Mouse (Mus musculus) intestine, embryonic 15.5 days (tissue): ENCODE data around the gene Prox2. TPM values are rescaled to one million over a fixed set of nuclear protein-coding genes. Genes with fewer than 3 reads are reported as not detected.

Experiments used
- ATAC-seq: fragments of 200-750 bp; cut with Nextera tagmentation; 2 replicates; pipeline ENCODE4 v1.8.0; 2017; ENCODE audit warnings: moderate TSS enrichment, moderate library complexity
- H3K27ac ChIP-seq: fragments of 300-500 bp; sonication (generic); 2 replicates; pipeline ENCODE4 v1.5.1; 2015; ENCODE audit warnings: mild to moderate bottlenecking, inconsistent platforms
- H3K27me3 ChIP-seq: fragments of 300-500 bp; sonication (generic); replicated peaks from 2 replicates; pipeline ENCODE4 v1.6.1; 2015; ENCODE audit warnings: inconsistent platforms
- H3K36me3 ChIP-seq: fragments of 300-500 bp; sonication (generic); 2 replicates; pipeline ENCODE4 v1.6.1; 2015; ENCODE audit warnings: inconsistent platforms
- H3K4me1 ChIP-seq: fragments of 300-500 bp; sonication (generic); replicated peaks from 2 replicates; pipeline ENCODE4 v1.6.1; 2015; ENCODE audit warnings: inconsistent platforms
- H3K4me2 ChIP-seq: fragments of 300-500 bp; sonication (generic); replicated peaks from 2 replicates; pipeline ENCODE4 v1.6.1; 2015; ENCODE audit warnings: mild to moderate bottlenecking, inconsistent platforms
- H3K4me3 ChIP-seq: fragments of 300-500 bp; sonication (generic); replicated peaks from 2 replicates; pipeline ENCODE4 v1.5.1; 2015; ENCODE audit warnings: inconsistent platforms
- H3K9ac ChIP-seq: fragments of 300-500 bp; sonication (generic); 2 replicates; pipeline ENCODE4 v1.6.1; 2015; ENCODE audit warnings: inconsistent platforms
- H3K9me3 ChIP-seq: fragments of 300-500 bp; sonication (generic); 2 replicates; pipeline ENCODE4 v1.6.1; 2016; ENCODE audit warnings: inconsistent platforms
- WGBS: fragments of 180-500 bp; shearing (Covaris S2); methylation state at CpG from one replicate; pipeline ENCODE4 v1.1.7; 2015; 5-methylcytosine and 5-hydroxymethylcytosine counted together
- polyA plus RNA-seq: library from polyadenylated mRNA; unstranded; fragments of >200 nt; fragmentation: Nextera tagmentation; extraction: Ambion mirVana; gene quantifications from 2 replicates; pipeline ENCODE4 v1.2.1, GENCODE M21; 2015

Gene Prox2
- polyA plus RNA-seq, 1 experiment from 2014 or later, result 1.9 TPM

GRCm38 (mm10) chr12:85126986-85127603 is 16.5 kb upstream of the Prox2 start:
- H3K9ac ChIP-seq, result no peak overlapping the region
- no peak overlapping the region for H3K4me2 ChIP-seq
- no peaks in the 10 kb centered on the region for H3K27me3 ChIP-seq
- no peak overlapping the region for H3K4me3 ChIP-seq
- H3K9me3 ChIP-seq, result no peaks in the 10 kb centered on the region
- H3K36me3 ChIP-seq, result peaks cover 58% of the 10 kb centered on the region
- ATAC-seq, result no peak
- no peak overlapping the region for H3K27ac ChIP-seq
- 80% methylated on average over 8 of the region's 8 CpGs for WGBS
- H3K4me1 ChIP-seq, result no peaks in the 10 kb centered on the region

DNA sequence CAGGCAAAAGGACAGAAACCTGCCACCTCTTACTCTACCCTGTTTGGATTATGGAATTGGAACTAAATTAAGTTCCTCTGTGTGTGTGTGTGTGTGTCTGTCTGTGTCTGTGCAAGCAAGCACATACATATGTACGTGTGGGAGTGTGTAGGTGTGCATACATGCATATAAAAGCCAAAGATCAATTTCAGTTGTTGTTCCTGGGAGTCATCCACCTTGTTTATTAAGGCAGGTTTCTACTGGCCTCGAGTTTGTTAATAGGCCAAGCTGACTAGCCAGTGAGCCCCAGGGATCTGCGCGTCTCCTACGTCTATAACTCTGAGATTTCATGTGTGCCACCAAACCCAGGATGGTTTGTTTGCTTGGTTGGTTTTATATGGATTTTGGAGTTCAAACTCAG is 14.2 kb upstream of the Prox2 start:
- 94% methylated on average over 5 of the region's 5 CpGs for WGBS
- no peak overlapping the region for H3K27ac ChIP-seq
- peaks cover 49% of the 10 kb centered on the region for H3K36me3 ChIP-seq
- no peak overlapping the region for H3K4me3 ChIP-seq
- no peak overlapping the region for H3K9ac ChIP-seq
- H3K27me3 ChIP-seq, result no peaks in the 10 kb centered on the region
- no peak overlapping the region for H3K4me2 ChIP-seq
- no peak for ATAC-seq
- H3K4me1 ChIP-seq, result no peaks in the 10 kb centered on the region
- H3K9me3 ChIP-seq, result no peaks in the 10 kb centered on the region

GRCm38 (mm10) chr12:85123645-85124044 is 13.1 kb upstream of the Prox2 start:
- Histone ChIP-seq H3K4me1 (no peaks in the 10 kb centered on the region), H3K4me3 (no peak overlapping the region), H3K9ac (no peak overlapping the region), H3K27me3 (no peaks in the 10 kb centered on the region), H3K36me3 (peaks cover 47% of the 10 kb centered on the region), H3K9me3 (no peaks in the 10 kb centered on the region), H3K27ac (no peak overlapping the region), H3K4me2 (no peak overlapping the region)
- no peak for ATAC-seq
- 85% methylated on average over 11 of the region's 11 CpGs for WGBS

GRCm38 (mm10) chr12:85123108-85123530 is 12.6 kb upstream of the Prox2 start:
- no peak overlapping the region for H3K27ac ChIP-seq
- ATAC-seq, result no peak
- H3K9ac ChIP-seq, result no peak overlapping the region
- no peaks in the 10 kb centered on the region for H3K4me1 ChIP-seq
- H3K27me3 ChIP-seq, result no peaks in the 10 kb centered on the region
- H3K4me2 ChIP-seq, result no peak overlapping the region
- no peak overlapping the region for H3K4me3 ChIP-seq
- no peaks in the 10 kb centered on the region for H3K9me3 ChIP-seq
- peaks cover 45% of the 10 kb centered on the region for H3K36me3 ChIP-seq
- 94% methylated on average over 9 of the region's 9 CpGs for WGBS

DNA sequence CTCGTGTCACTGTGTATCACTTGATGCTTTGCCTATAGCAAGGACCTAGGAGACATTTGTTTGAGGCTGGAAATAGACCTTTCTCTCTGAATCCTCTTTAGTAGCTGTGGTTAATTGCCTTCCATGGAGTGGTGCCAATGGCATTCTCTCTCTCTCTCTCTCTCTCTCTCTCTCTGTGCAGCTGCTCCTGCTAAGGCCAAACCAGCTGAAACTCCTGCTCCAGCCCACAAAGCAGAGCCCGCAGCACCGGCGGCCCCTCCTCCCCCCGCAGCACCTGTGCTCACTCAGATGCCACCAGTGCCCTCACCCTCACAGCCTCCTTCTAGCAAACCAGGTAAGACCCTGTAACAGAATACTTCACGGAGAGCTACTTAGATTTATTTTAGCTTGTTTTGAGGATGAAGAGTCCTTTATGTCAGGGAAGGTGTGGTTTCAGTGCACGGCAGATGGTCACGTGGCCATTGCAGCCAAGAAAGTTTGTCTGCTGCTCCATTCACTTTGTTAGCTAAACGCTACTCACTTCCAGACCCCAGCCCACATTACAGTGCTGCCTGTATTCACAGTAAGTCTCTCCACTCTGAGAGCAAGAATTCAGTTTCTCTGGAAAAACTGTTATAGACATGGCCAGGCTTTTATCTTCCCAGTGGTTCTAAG is 11.4 kb upstream of the Prox2 start:
- ATAC-seq, result no peak
- no peak overlapping the region for H3K9ac ChIP-seq
- no peaks in the 10 kb centered on the region for H3K9me3 ChIP-seq
- no peaks in the 10 kb centered on the region for H3K27me3 ChIP-seq
- no peak overlapping the region for H3K4me3 ChIP-seq
- H3K36me3 ChIP-seq, result peaks cover 43% of the 10 kb centered on the region
- no peak overlapping the region for H3K27ac ChIP-seq
- H3K4me2 ChIP-seq, result no peak overlapping the region
- H3K4me1 ChIP-seq, result no peaks in the 10 kb centered on the region
- 89% methylated on average over 9 of the region's 9 CpGs for WGBS

GRCm38 (mm10) chr12:85115678-85116077 is 5.1 kb upstream of the Prox2 start:
- no peak for ATAC-seq
- WGBS, result 85% methylated on average over 7 of the region's 7 CpGs
- H3K27ac ChIP-seq, result no peak overlapping the region

GRCm38 (mm10) chr12:85113917-85114316 is 3.4 kb upstream of the Prox2 start:
- Histone ChIP-seq H3K9ac (no peak overlapping the region), H3K9me3 (no peaks in the 10 kb centered on the region), H3K4me3 (no peak overlapping the region), H3K4me1 (peaks cover 11% of the 10 kb centered on the region), H3K27me3 (no peaks in the 10 kb centered on the region), H3K36me3 (0 out of 2 replicates have a peak, but pooled peaks cover 6% of the 10 kb centered on the region), H3K4me2 (no peak overlapping the region), H3K27ac (no peak overlapping the region)
- 91% methylated on average over 3 of the region's 3 CpGs for WGBS
- ATAC-seq, result no peak

More at GRCm38 (mm10) chr12:85115678-85116077, 5.1 kb upstream of the Prox2 start:
- no peaks in the 10 kb centered on the region for H3K9me3 ChIP-seq
- 0 out of 2 replicates have a peak, but pooled peaks cover 9% of the 10 kb centered on the region for H3K36me3 ChIP-seq
- no peak overlapping the region for H3K4me3 ChIP-seq
- peaks cover 8% of the 10 kb centered on the region for H3K4me1 ChIP-seq
- no peak overlapping the region for H3K4me2 ChIP-seq
- no peaks in the 10 kb centered on the region for H3K27me3 ChIP-seq
- H3K9ac ChIP-seq, result no peak overlapping the region

GRCm38 (mm10) chr12:85113337-85113736 is 2.8 kb upstream of the Prox2 start:
- Histone ChIP-seq H3K4me2 (0 out of 2 replicates have a peak overlapping the region, but pooled peaks have one; percentile 57), H3K36me3 (no peaks in the 10 kb centered on the region), H3K4me1 (peaks cover 11% of the 10 kb centered on the region), H3K27ac (0 out of 2 replicates have a peak overlapping the region, but pooled peaks have one; percentile 34), H3K9me3 (no peaks in the 10 kb centered on the region), H3K27me3 (no peaks in the 10 kb centered on the region), H3K4me3 (no peak overlapping the region), H3K9ac (no peak overlapping the region)
- no peak for ATAC-seq
- WGBS, result 79% methylated on average over 3 of the region's 3 CpGs

DNA sequence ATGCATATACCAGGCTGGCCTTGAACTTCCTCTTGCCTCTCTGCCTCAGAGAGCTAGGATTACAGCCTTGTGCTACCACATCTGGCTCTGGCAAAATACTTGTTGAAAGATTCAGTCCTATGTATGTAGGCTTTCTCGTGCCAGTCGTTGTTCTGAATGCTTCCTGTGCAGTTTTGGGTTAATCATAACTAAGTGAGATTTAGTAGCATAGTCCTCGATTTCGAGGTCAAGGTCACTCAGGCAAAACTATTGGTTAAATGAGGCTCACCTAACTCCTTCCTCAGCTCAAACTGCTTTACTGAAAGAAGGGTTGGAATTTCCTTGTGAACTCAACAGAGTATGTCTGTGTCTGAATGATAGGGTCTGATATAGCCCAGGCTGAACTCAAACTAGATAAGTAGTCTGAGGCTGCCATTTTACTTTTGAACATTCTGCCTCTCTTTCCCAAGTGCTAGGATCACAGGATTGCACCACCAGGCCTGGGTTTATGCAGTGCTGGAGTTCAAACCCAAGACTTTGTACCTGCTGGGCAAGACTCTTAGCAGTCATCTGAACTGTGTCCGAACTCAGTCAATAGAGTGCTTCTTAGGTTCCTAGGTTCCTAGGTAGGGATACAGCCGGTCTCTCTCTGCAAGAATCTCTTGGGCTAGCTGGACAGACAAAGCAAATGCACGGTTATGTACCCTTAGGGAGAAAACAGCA is 2.1 kb upstream of the Prox2 start:
- ATAC-seq, result no peak
- 80% methylated on average over 7 of the region's 7 CpGs for WGBS
- no peak overlapping the region for H3K4me3 ChIP-seq
- H3K4me2 ChIP-seq, result peak overlapping the region; percentile 57
- H3K9me3 ChIP-seq, result no peaks in the 10 kb centered on the region
- peak overlapping the region; percentile 34; the same call in 1 of the 2 replicates for H3K27ac ChIP-seq
- no peaks in the 10 kb centered on the region for H3K36me3 ChIP-seq
- H3K9ac ChIP-seq, result no peak overlapping the region
- H3K27me3 ChIP-seq, result no peaks in the 10 kb centered on the region
- H3K4me1 ChIP-seq, result peaks cover 11% of the 10 kb centered on the region

DNA sequence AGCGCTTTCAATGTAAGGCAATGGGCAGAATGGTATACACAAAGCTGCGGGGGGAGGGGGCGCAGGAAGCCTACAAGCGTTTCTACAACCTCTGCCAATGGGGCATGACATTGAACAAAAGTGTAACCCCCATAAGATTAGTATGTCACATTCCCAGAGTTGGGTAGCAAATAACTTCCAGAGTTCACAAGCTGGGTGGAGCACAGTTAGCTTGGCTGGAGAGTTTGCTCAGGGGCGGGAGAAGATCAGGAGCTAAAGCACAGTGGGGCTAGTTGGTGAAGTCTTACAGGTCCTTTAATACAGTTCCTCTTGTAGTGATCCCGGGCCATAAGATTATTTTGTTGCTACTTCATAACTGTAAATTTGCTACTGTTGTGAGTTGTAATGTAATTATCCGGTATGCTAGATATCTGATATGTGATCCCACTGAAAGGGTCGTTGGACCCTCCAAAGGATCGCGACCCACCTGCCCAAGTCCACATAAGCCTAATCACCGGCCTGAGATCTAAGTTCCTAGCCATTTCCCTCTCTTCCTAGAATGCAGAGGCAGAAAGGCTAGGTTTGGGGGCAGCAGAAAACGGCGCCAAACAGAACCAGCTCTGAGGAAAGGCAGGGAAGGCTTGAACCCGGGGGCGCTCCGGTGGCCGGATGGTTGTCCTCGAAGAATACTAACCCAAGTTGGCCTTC is 405 bp downstream of the Prox2 start:
- Histone ChIP-seq H3K4me1 (peaks cover 13% of the 10 kb centered on the region), H3K36me3 (no peaks in the 10 kb centered on the region), H3K27me3 (no peaks in the 10 kb centered on the region), H3K9me3 (no peaks in the 10 kb centered on the region), H3K4me3 (peak overlapping the region; percentile 98), H3K27ac (peak overlapping the region; percentile 74), H3K9ac (peak overlapping the region; percentile 93), H3K4me2 (peak overlapping the region; percentile 57)
- peak; percentile 50 for ATAC-seq
- 13% methylated on average over 18 of the region's 18 CpGs for WGBS

GRCm38 (mm10) chr12:85109426-85109825 is 1.1 kb downstream of the Prox2 start:
- no peaks in the 10 kb centered on the region for H3K9me3 ChIP-seq
- no peaks in the 10 kb centered on the region for H3K36me3 ChIP-seq
- H3K27me3 ChIP-seq, result no peaks in the 10 kb centered on the region
- peaks cover 13% of the 10 kb centered on the region for H3K4me1 ChIP-seq
- H3K4me3 ChIP-seq, result no peak overlapping the region
- no peak for ATAC-seq
- no peak overlapping the region for H3K9ac ChIP-seq
- WGBS, result 55% methylated on average over 4 of the region's 4 CpGs
- H3K27ac ChIP-seq, result no peak overlapping the region
- peak overlapping the region; percentile 57; the same call in 1 of the 2 replicates for H3K4me2 ChIP-seq

DNA sequence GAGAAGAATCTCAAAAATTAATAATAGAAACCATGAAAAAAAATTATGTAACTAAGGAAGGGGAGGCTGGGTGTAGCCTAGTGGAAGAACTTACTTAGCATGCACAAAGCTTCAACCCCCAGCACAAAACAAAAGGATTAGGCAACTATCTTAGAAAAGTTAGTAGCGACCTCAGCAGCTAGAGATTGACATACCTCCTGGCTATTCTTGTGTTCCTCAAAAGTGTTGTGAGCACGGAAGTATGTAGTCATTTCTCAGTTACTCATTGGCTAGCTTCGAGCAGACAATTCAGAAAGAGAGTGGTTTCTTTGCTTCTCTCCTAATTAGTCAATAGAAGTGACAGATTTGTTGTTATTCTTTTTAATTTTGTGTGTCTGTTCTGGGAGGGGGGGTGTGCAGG is 1.9 kb downstream of the Prox2 start:
- no peaks in the 10 kb centered on the region for H3K27me3 ChIP-seq
- no peaks in the 10 kb centered on the region for H3K9me3 ChIP-seq
- H3K36me3 ChIP-seq, result no peaks in the 10 kb centered on the region
- H3K4me1 ChIP-seq, result peaks cover 13% of the 10 kb centered on the region
- ATAC-seq, result no peak
- no peak overlapping the region for H3K9ac ChIP-seq
- WGBS, result 75% methylated on average over 3 of the region's 3 CpGs
- no peak overlapping the region for H3K4me2 ChIP-seq
- no peak overlapping the region for H3K27ac ChIP-seq
- H3K4me3 ChIP-seq, result no peak overlapping the region
